19 mouse cellular contexts compared by ENCODE assay signal in genomic region chr1:78167577-78168286, GRCm38 (mm10). TPM values are rescaled to one million over a fixed set of nuclear protein-coding genes. Genes with fewer than 3 reads are reported as not detected.
DNase-seq lines count a peak whose midpoint lies in the region; ATAC-seq lines count a peak whose summit lies in the region.
"Had no signal": no experiment of that assay in that cellular context is flagged by ENCODE, and none has a peak within 500 bp of the region (broad histone marks: within the 10 kb centered on the region; RNA-seq: fewer than 3 reads in every experiment).

No protein-coding gene starts in this region.

- peaks cover 100% of the 10 kb centered on the region for H3K27me3 ChIP-seq in forebrain, embryonic 10.5 days (ENCODE audit: poor library complexity, severe bottlenecking)
- peaks cover 90% of the 10 kb centered on the region for H3K27me3 ChIP-seq in hindbrain, embryonic 13.5 days
- H3K27me3 ChIP-seq in midbrain, embryonic 15.5 days (replicated peaks) = peaks cover 78% of the 10 kb centered on the region

- no peaks in the 10 kb centered on the region for H3K36me3 ChIP-seq in forebrain, embryonic 10.5 days (replicated peaks)
- no peaks in the 10 kb centered on the region for H3K36me3 ChIP-seq in hindbrain, embryonic 13.5 days
- H3K36me3 ChIP-seq in midbrain, embryonic 15.5 days (replicated peaks) = no peaks in the 10 kb centered on the region
- H3K36me3 ChIP-seq: embryonic facial prominence, embryonic 12.5 days; limb, embryonic 15.5 days had no signal

- H3K4me3 ChIP-seq in forebrain, embryonic 10.5 days = 0 out of 2 replicates have a peak overlapping the region, but pooled peaks have one; percentile 1
- no peak overlapping the region for H3K4me3 ChIP-seq in hindbrain, embryonic 13.5 days
- H3K4me3 ChIP-seq in midbrain, embryonic 15.5 days = no peak overlapping the region
- H3K4me3 ChIP-seq: embryonic facial prominence, embryonic 12.5 days; limb, embryonic 15.5 days had no signal

- 6% methylated on average over 18 of the region's 18 CpGs for WGBS in forebrain, embryonic 10.5 days
- 10% methylated on average over 18 of the region's 18 CpGs for WGBS in hindbrain, embryonic 13.5 days
- WGBS in midbrain, embryonic 15.5 days = 15% methylated on average over 18 of the region's 18 CpGs

- H3K9me3 ChIP-seq in forebrain, embryonic 10.5 days = no peaks in the 10 kb centered on the region
- no peaks in the 10 kb centered on the region for H3K9me3 ChIP-seq in hindbrain, embryonic 13.5 days
- H3K9me3 ChIP-seq in midbrain, embryonic 15.5 days = no peaks in the 10 kb centered on the region
- H3K9me3 ChIP-seq: embryonic facial prominence, embryonic 12.5 days; limb, embryonic 15.5 days had no signal

- peak; percentile 79 for DNase-seq in embryo, embryonic 10.5 days (ENCODE audit: low spot score)
- DNase-seq in forebrain, embryonic 10.5 days (ENCODE audit: extremely low spot score, low spot score) = peak; percentile 67
- no peak for DNase-seq in lung, postnatal 14 days
- DNase-seq in cerebellum, postnatal 14 days = no peak
- DNase-seq in layer of hippocampus, postnatal 25 days (ENCODE audit: extremely low spot score in 1 of 2, low spot score in 1 of 2) = no peak
- DNase-seq: adrenal gland, postnatal 10 days; heart, postnatal 14 days; kidney, adult 18-20 months; lung, embryonic 14.5 days had no signal

- H3K4me1 ChIP-seq in forebrain, embryonic 10.5 days = peaks cover 71% of the 10 kb centered on the region
- H3K4me1 ChIP-seq in hindbrain, embryonic 13.5 days (replicated peaks) = peaks cover 54% of the 10 kb centered on the region
- H3K4me1 ChIP-seq in midbrain, embryonic 15.5 days = peaks cover 11% of the 10 kb centered on the region

- H3K4me2 ChIP-seq in hindbrain, embryonic 13.5 days = peak overlapping the region; percentile 27
- no peak overlapping the region for H3K4me2 ChIP-seq in midbrain, embryonic 15.5 days
- H3K4me2 ChIP-seq: embryonic facial prominence, embryonic 12.5 days; limb, embryonic 15.5 days; lung, embryonic 14.5 days had no signal

- H3K9ac ChIP-seq in hindbrain, embryonic 13.5 days = no peak overlapping the region
- no peak overlapping the region for H3K9ac ChIP-seq in midbrain, embryonic 15.5 days
- H3K9ac ChIP-seq: embryonic facial prominence, embryonic 12.5 days; limb, embryonic 15.5 days; lung, embryonic 14.5 days had no signal

- no peak overlapping the region for H3K27ac ChIP-seq in forebrain, embryonic 10.5 days
- no peak overlapping the region for H3K27ac ChIP-seq in hindbrain, embryonic 13.5 days
- H3K27ac ChIP-seq in midbrain, embryonic 15.5 days = no peak overlapping the region
- H3K27ac ChIP-seq: embryonic facial prominence, embryonic 12.5 days; limb, embryonic 15.5 days had no signal

- ATAC-seq in hindbrain, embryonic 13.5 days (ENCODE audit: low FRiP score) = peak; percentile 70
- ATAC-seq in midbrain, embryonic 15.5 days (replicated peaks) = peak; percentile 57; the same call in 1 of the 2 replicates
- no peak for ATAC-seq in inflammation-experienced regulatory T-cells, adult 6 months
- ATAC-seq: CD4-positive, CD25-positive, alpha-beta regulatory T cell, adult 4 months had no signal

RNA-seq across cellular contexts. Expression of gene Pax3, which starts 29.2 kb away (rescaled TPM):
- polyA plus RNA-seq in forebrain, embryonic 10.5 days (2016; fragmentation: Nextera tagmentation; extraction: Ambion mirVana) = 12.2 and 13.0 TPM in 2 replicates
- 17.6 and 24.4 TPM in 2 replicates for polyA plus RNA-seq in hindbrain, embryonic 13.5 days (2015; fragmentation: Nextera tagmentation; extraction: Ambion mirVana)
- 11.4 and 14.4 TPM in 2 replicates for polyA plus RNA-seq in midbrain, embryonic 15.5 days (2015; fragmentation: Nextera tagmentation; extraction: Ambion mirVana)
- not detected for polyA plus RNA-seq in inflammation-experienced regulatory T-cells, adult 6 months (2017; shearing (Covaris generic))
- total RNA-seq in layer of hippocampus, postnatal 25 days (2021) = not detected
- total RNA-seq: left cerebral cortex, adult 8-10 months; monocyte, adult 5-6 weeks had no signal
- polyA plus RNA-seq: CD4-positive, CD25-positive, alpha-beta regulatory T cell, adult 4 months; frontal cortex, adult 2 months; gonadal fat pad, adult 2 months; lung, embryonic 14.5 days had no signal

Comparison
In these comparisons a context has a peak if more than half of its experiments do, and no peak if none do; other contexts are left out.
1. DNase-seq: peak in embryo, embryonic 10.5 days (single experiment) and forebrain, embryonic 10.5 days (single experiment); none in lung, postnatal 14 days (single experiment), cerebellum, postnatal 14 days (0 of 2) and layer of hippocampus, postnatal 25 days (0 of 2).
2. RNA of gene Pax3, which starts 29.2 kb away (polyA plus RNA-seq): 17.6 to 24.4 TPM in hindbrain, embryonic 13.5 days, 12.2 to 13.0 TPM in forebrain, embryonic 10.5 days and 11.4 to 14.4 TPM in midbrain, embryonic 15.5 days; not detected in inflammation-experienced regulatory T-cells, adult 6 months; every median in the first group is over 10 times any median in the second.